Mouse (Mus musculus) thymus, postnatal 25 days (tissue): ENCODE results near the gene Olfr54.
"Not testable (repeated sequence)": the region's sequence is repeated elsewhere in the genome, so short reads cannot be mapped to it uniquely, and the experiment has no call there.

Source experiments
- DNase-seq: peaks from one replicate; pipeline ENCODE4 v3.0.0; 2022

Olfr54 gene

DNA sequence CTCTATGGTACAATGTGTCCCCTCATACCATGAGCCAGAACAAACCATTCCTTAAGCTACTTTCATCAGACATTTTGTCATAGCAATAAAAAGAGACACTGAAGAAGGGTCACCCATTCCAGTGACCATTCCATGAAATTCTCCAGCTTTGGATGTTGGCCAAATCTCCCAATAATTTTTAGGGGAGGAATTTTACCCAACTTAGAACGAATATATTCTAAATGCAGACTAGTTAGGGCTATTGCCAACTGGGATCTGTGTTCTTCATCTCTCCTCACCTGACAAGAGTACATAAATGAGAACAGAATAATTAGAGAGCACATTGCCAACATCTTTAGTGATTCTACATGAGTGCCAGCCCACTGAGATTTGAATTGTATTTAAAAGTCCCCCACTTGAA, at the start of gene Olfr54:
TSS of gene Olfr54 (plus strand) at position 301 of the 400 bp plus-strand sequence.
- DNase-seq, result no peak

DNA sequence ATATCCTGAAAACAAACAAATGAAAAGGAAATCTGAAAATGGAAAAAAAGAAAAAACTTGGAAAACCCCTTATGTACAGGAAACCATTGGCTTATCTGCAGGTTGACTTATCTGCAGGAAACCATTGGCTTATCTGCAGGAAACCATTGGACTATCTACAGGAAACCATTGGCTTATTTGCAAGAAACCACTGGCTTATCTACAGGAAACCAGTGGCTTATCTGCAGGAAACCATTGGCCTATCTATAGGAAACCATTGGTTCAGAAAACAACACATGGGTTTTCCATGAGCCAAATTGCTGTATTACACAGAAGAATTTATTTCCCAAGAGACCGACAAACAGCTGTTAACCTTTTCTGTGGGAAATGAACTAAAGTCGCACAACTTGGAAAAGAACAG, 49.1 kb upstream of the Olfr54 start:
- no peak for DNase-seq

DNA sequence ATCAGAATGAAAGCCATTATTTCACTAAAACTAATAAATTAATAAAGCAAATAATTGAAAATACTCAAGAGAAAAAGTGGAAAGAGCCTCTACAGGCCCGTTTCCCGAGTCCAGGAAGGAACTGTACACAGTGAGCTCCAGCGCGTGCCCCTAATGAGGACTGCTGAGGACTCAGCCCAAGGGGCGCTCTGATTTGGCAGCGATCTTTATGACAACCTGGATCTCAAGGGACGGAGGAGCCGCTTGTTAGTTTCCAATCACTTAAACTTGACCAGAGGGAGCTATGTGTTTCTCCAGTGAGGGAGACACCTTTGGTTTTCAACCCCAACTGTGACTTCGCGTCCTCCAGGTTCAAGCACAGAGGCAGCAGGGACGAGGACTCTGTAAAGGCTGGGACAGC, 47.8 kb upstream of the Olfr54 start, which contains the start of gene Olfr1378:
TSS of gene Olfr1378 (plus strand) at position 301 of the 400 bp plus-strand sequence.
- DNase-seq, result no peak

DNA sequence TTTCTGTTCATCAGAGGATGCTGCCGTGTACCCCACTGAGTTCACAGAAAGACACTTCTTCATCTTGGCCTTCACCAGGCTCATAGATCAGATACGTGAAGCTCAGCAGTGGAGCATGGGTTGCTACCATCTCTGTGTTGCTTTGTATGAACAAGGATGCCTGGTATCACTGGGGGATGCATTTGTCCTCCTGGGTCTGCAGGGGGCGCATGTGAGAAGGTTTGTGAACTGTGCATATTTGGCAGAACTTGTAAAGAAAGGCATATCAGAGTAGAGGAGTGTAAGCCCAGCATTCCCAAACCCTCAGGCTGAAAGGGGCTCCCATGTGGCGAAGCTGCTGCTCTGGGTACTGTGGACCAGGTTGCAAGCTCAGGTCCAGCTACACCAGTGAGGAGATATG, 36.8 kb upstream of the Olfr54 start:
- no peak for DNase-seq

DNA sequence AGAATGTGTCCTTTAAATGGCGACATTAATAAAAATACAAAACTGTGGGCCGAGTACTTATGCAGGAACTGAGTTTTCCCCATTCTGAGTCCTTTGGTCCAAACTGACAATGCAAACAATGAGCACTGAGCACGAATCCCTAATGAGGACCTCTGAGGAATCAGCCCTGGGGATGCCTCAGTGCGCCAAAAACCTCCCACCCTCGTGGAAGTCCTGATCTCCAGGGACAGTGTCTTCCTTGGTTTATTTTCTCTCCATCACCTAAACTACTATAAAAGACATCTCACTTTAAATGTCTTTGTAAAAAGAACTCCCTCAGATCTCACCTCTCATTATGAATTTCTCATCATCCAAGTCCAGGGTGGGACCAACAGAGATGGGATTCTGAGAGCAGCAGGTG, 32.4 kb upstream of the Olfr54 start, which contains the start of gene Olfr1377:
TSS of gene Olfr1377 (plus strand) at position 301 of the 400 bp plus-strand sequence.
- DNase-seq, result no peak

DNA sequence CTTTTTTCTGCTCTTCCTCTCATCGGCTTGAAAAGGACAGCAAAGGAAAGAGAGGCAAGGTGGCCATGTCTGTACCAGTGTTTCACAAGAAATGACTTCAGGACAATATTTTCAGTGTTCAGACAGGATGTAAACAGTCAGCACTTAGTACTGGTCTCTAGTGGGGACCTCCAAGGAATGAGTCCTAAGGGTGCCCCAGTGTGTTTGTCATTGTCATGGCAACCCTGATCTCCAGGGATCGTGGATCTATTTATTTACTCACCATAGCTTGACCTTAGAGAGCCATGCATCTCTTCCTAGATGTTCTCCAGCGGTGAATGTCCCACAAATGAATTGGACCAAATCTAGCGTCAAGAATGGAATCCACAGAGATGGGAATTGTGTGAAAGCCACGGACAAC, 10.7 kb upstream of the Olfr54 start, which contains the start of gene Olfr51:
TSS of gene Olfr51 (plus strand) at position 301 of the 400 bp plus-strand sequence.
- no peak for DNase-seq

DNA sequence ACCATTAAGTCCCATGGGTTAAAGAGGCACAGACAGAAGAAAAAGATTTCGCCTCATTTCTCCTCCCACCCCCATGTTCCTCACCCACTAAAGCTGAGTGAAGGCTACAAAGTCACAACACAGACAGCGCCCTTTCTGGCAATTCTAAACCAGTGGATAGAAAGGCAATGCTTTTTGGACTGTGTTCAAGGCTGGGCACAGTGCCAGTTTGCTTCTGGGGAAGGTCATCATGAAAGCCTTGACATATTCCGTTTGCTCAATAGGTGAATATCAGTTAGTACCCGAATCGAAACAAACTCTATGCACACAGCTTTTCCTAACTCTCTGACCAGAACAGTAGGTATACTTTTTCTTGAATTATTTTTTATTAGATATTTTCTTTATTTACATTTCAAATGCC, 2.2 kb upstream of the Olfr54 start:
- DNase-seq, result no peak

DNA sequence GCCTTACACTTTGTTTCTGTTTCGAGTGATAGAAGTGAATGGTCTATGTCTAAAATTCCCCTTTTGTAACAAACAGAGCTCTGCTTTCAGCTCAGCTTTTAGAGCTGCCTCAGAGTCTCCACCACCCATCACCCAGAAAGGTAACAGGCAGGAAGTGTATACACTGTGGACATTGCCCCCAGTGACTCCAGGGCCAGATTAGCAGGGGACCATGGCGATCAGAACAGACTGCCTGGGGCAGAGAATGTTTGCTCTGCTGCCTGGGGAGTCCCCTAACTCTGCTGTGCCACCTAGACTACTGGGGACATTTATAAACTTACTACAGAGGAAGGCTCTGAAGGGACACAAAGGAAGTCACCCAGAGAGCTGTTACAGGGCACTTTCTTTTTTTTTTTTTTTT, 2.3 kb downstream of the Olfr54 start:
- DNase-seq, result no peak

DNA sequence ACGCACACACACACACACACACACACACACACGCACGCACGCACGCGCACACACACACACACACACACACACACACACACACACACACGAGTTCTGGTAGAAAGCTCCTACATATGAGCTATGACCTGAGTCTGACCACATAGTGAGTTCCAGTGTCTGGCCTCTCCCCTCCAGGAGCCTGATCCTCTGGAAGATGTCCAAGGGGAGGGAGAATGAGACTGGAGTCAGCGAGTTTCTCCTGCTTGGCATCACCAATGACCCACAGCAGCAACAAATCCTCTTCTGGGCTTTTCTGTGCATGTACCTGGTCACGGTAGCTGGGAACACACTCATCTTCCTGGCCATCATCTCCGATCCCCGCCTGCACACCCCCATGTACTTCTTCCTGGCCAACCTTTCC, 12.8 kb downstream of the Olfr54 start:
- DNase-seq, result not testable (repeated sequence)

DNA sequence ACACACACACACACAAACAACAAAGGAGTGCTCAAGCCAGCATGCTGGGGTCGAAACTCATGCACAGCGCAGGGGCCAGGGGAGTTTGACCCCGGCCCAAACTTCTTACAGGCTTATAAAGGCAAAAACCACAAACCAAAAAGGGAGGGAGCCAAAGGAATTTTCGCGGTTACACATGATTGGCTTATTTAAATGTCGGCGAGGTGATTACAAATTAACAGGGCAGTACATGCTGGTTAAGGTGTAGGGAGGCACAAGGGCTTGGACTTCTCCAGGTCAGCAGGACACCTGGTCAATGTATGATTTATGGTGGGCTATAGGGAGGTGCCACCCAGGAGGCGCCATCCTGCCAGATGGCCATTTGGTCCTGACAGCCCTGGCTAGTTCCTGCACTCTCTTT, 15.3 kb downstream of the Olfr54 start:
- not testable (repeated sequence) for DNase-seq

DNA sequence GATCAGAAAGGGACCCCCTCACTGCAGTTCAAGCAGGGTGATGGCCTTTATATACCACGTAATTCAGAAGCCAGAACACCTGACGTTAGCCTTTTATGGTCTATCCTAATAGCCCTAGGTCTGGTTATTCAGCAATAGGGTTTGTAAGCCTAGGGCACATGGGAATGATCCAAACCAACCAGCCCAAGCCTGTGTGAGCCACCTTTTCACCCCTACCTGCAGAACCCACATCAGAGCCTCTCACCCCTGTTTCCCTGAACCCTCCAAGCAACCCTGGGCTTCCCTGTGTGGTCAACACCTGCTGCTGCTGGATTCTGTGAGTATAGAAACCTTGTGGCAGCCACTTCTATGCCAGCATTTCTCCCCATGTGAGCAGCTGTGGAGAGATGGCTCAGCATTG, 16.2 kb downstream of the Olfr54 start:
- no peak for DNase-seq

DNA sequence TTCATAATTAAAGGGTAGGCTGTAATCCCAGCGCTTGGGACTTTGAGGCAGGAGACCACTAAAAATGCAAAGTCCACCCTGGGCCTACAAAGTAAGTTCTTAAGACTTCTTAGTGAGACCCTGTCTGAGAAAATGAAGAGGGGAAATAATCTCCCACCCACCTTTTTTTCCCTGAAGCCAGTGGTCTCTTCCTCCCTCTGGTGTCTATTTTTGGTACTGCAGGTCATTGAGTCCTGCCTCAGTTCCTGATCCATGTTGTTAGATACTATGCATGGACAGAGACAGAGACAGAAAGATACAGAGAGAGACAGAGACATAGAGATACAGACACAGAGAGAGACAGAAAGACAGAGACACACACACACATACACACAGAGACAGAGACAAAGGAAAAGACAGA, 18.8 kb downstream of the Olfr54 start:
- DNase-seq, result peak; percentile 3

DNA sequence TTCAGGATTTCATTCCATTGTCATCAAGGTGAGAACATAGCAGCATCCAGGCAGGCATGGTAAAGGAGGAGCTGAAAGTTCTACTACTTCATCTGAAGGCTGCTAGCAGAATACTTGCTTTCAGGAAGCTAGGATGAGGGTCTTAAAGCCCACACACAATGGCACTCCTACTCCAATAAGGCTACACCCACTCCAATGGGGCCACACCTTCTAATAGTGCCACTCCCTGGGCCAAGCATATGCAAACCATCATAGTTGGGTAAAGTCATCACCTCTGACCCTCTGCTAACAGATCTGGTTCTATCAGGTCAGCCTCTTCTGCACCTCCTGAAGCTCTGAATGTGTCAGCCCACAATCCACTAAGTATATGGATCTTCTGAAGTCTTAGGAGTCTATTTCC, 20.1 kb downstream of the Olfr54 start:
- DNase-seq, result not testable (repeated sequence)

DNA sequence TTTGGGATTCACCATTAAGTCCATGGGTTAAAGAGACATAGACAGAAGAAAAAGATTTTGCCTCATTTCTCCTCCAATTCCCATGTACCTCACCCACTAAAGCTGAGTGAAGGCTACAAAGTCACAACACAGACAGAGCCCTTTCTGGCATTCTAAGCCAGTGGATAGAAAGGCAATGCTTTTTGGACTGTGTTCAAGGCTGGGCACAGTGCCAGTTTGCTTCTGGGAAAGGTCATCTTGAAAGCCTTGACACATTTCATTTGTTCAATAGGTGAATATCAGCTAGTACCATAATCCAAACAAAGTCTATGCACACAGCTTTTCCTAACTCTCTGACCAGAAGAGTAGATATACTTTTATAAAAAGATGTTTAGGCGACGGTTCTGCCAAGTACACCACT, 21.9 kb downstream of the Olfr54 start:
- DNase-seq, result no peak

DNA sequence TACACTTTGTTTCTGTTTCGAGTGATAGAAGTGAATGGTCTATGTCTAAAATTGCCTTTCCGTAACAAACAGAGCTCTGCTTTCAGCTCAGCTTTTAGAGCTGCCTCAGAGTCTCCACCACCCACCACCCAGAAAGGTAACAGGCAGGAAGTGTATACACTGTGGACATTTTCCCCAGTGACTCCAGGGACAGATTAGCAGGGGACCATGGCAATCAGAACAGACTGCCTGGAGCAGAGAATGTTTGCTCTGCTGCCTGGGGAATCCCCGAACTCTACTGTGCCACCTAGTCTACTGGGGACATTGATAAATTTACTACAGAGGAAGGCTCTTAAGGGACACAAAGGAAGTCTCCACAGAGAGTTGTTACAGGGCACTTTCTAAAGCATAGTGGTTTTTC, 30.7 kb downstream of the Olfr54 start:
- not testable (repeated sequence) for DNase-seq

DNA sequence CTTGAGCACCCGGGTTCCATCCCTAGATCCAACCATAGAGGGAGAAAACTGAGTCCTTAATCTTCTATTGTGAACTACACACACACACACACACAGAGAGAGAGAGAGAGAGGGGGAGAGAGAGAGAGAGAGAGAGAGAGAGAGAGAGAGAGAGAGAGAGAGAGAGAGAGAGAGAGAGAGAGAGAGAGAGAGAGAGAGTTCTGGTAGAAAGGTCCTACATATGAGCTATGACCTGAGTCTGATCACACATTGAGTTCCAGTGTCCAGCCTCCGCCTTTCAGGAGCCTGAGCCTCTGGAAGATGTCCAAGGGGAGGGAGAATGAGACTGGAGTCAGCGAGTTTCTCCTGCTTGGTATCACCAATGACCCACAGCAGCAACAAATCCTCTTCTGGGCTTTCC, 33.8 kb downstream of the Olfr54 start, which contains the start of gene Olfr1375:
TSS of gene Olfr1375 (plus strand) at position 301 of the 400 bp plus-strand sequence.
- DNase-seq, result not testable (repeated sequence)

DNA sequence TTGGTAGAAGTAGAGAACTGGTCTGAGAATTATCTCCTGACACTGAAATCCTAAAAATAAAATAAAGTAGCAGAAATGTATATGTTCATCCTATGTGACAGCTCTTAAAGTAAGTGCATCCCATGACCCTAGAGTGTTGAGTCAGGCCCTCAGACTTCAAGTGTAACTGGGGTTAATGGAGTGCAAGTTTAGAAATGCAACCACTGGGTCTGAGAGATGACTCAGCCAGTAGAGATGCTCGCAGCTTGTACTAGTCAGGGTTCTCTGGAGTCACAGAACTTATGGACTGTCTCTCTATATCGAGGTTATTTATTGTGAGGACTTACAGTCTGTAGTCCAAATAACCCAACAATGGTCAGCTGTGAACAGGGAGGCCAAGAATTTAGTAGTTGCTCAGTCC, 37.6 kb downstream of the Olfr54 start:
- DNase-seq, result no peak

DNA sequence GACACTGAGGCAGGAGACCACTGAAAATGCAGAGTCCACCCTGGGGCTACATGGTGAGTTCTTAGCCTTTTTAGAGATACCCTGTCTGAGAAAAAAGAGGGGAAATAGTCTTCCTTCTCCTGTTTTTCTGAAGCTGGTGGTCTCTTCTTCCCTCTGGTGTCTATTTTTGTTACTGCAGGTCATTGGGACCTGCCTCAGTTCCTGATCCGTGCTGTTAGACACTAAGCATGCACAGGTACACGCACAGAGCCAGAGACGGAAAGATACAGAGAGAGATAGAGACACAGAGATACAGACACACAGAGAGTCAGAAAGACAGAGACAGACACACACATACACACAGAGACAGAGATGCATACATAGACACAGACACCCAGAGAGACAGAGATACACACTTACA, 39.2 kb downstream of the Olfr54 start:
- no peak for DNase-seq

DNA sequence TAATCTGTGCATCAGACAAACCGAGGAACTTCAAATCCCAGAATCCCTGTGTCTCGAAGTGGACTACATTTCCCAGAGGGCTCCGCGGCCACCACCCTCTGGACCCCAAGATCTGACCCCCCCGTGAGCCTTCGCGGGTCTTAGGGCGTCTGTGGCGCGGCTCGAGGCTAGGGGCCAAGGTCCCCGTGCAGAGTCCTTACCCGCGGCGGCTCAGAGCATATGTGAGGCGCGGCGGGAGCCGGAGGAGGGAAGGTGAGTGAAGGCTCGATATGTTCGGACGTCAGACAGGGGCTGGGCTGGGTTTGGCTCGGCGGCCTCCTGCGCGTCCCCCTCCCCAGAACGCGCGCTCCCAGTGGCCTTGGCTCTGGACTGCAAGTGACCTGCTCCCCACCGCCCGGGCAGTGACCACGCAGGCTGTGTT, 45.1 kb downstream of the Olfr54 start, which contains the start of gene Zfp354a:
TSS of gene Zfp354a (plus strand) at position 107 of the 421 bp plus-strand sequence.
- DNase-seq, result no peak

DNA sequence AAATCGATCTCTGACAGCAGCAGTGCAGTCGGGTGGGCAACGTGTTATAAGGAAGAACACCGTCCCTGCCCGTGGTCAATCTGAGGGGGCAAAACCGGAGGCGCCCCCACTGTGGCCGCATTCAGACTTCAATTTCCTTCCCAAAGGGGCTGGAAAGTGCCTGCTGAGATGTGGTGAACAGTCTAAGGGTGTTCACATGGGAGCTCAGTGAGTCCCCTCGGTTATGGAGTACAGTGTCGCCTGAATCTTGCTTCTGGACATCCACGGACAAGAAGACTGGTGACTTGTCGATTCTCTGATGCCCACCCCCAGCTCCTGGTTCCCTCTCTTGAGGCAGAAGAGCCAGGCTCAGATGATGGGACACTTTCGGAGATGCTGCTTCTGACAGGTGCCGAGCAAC, 45.6 kb downstream of the Olfr54 start:
- DNase-seq, result no peak

DNA sequence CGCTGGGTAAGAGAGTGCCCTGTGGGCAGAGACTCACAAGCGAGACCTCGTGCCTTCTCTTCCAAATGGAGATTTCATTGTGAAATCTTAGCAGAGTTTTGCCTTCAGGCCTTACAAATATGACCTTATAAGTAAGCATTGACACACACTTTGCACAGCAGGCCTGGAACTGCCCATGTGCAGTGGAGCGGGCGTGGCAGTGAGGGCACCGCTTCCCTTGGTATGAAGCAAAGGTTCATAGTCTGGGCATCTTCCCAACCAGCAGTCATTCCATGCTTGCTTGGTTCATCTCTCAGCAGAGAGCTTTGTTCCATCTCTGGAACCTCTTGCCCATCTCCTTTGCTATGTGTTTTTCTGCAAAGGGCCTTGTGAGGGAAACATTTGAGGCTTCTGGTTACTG, 46.9 kb downstream of the Olfr54 start:
- no peak for DNase-seq

DNA sequence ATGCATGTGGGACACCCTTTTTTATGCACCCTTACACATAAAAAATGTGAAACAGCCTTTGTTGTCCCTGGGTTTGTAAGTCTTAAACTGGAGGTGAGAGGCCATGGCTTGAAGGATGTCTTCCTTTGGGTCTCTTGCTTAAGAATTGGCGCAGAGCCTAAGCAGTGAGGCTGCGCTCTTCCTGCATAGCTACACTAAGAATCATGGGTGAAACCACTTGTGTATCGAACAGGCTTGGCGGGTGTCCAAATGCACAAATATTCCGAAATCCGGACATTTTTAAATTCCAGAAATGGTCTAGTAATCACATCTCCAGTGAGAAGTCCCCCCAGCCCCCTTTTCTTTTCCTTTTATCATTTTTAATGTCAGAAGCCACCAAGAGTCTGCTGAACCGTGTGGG, 49.2 kb downstream of the Olfr54 start:
- no peak for DNase-seq

DNA sequence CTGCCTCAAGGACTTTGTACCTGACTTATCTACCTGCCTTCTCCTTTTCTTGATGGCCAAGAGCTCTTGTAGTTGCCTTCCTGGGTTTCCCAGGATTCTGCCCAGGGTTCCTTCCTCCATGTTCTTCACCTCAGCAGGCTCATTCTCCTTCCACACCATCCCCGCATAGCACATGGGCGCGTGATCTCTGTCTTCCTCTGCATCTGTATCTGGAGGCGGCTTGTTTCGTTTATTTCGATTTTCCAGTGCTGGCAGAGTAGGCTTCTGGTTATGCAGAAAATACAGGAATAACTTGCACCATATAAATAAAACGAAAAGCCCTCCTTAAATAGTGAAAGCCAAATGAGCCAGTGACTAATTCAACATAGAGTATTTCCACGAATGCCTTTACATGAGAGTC, 49.8 kb downstream of the Olfr54 start:
- DNase-seq, result no peak
